Mouse (Mus musculus): ENCODE measurements around the gene Map3k7. TPM values are rescaled to one million over a fixed set of nuclear protein-coding genes. Genes with fewer than 3 reads are reported as not detected.
A peak's percentile ranks its signal among the peaks of the same experiment; 100 is the strongest.

Gene Map3k7
- polyA plus RNA-seq, 1 experiment from 2014 or later, result 28.0 TPM

- 83% methylated on average over 2 of the region's 2 CpGs for WGBS
- no peak overlapping the region for H3K4me2 ChIP-seq
- ATAC-seq (ENCODE audit: extremely low read depth, insufficient number of reproducible peaks, low FRiP score, low TSS enrichment), result no peak
- no peaks in the 10 kb centered on the region for H3K9me3 ChIP-seq
- peaks cover 10% of the 10 kb centered on the region for H3K4me1 ChIP-seq
- no peaks in the 10 kb centered on the region for H3K27me3 ChIP-seq (replicated peaks)
- H3K4me3 ChIP-seq, result no peak overlapping the region
- H3K36me3 ChIP-seq, result peaks cover 43% of the 10 kb centered on the region
- H3K9ac ChIP-seq, result no peak overlapping the region
- H3K27ac ChIP-seq (replicated peaks), result no peak overlapping the region
Observed at GRCm38 (mm10) chr4:32025105-32025504, 61.2 kb downstream of the Map3k7 start.

- Histone ChIP-seq H3K27me3 (replicated peaks) (no peaks in the 10 kb centered on the region), H3K27ac (replicated peaks) (no peak overlapping the region), H3K9me3 (no peaks in the 10 kb centered on the region), H3K4me2 (no peak overlapping the region), H3K9ac (no peak overlapping the region), H3K4me3 (no peak overlapping the region), H3K36me3 (peaks cover 24% of the 10 kb centered on the region), H3K4me1 (peaks cover 10% of the 10 kb centered on the region)
- 86% methylated on average over 9 of the region's 9 CpGs for WGBS
- ATAC-seq (ENCODE audit: extremely low read depth, insufficient number of reproducible peaks, low FRiP score, low TSS enrichment), result no peak
Observed at GRCm38 (mm10) chr4:32027094-32027493, 63.2 kb downstream of the Map3k7 start.

DNA sequence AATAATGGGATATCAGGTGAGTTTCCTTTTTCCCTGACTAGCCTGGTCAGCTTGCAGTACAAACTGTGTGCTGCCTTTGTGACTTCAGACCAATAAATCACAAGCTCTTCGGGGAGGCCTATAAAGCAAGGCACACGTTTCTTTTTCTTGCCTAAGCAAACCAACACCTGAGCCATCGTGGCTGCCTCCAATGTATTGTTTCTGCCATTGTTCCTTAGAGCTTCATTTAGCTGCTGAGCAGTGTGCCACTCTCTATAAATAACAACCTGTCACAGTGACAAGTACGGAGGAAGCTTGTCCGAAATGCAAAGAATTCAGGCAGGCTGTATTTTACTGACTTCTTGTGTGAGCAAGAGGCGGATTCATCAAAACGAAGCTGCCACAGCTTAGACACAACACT lies 73.4 kb downstream of the Map3k7 start:
- Histone ChIP-seq H3K9ac (no peak overlapping the region), H3K27me3 (replicated peaks) (no peaks in the 10 kb centered on the region), H3K4me1 (peaks cover 12% of the 10 kb centered on the region), H3K9me3 (no peaks in the 10 kb centered on the region), H3K27ac (replicated peaks) (peak overlapping the region; percentile 37; the same call in 1 of the 2 replicates), H3K4me2 (peak overlapping the region; percentile 24), H3K36me3 (no peaks in the 10 kb centered on the region), H3K4me3 (no peak overlapping the region)
- no peak for ATAC-seq (ENCODE audit: extremely low read depth, insufficient number of reproducible peaks, low FRiP score, low TSS enrichment)
- 51% methylated on average over 7 of the region's 7 CpGs for WGBS

DNA sequence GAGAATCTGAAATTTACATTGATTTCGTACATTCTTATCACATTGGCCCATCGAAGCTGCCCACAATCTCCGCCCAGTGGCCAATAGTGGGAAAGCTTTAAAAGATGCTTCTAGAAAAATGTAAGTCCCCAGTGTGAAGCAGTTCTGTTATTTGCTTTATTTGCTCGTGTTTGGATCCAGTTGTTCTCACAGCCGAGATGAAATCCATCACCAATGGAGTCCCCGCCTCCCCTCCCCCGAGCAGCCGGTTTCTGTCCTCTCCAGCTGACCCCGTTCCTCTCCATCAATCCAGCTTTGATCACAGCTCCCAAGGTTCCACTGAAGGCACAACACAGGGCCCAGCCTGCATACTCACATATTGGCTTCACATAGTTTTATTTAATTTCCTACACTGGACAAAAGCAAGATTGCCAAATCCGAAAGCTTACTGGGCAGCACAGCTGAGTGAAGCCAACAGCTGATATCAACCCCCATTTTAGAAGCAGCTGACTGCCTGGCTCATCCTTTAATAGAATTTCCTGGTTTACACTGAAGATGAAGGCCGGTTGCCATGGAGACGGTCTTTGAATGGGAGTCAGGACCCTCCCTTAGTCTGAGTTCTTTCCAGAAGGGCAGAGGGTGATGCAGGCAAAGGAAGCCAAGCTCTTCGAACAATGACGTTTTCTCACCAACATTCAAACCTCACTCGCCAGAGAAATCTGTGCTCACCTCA lies 78.0 kb downstream of the Map3k7 start:
- H3K4me2 ChIP-seq, result no peak overlapping the region
- H3K27me3 ChIP-seq (replicated peaks), result no peaks in the 10 kb centered on the region
- no peaks in the 10 kb centered on the region for H3K9me3 ChIP-seq
- no peaks in the 10 kb centered on the region for H3K36me3 ChIP-seq
- H3K4me3 ChIP-seq, result no peak overlapping the region
- H3K4me1 ChIP-seq, result peaks cover 11% of the 10 kb centered on the region
- 69% methylated on average over 15 of the region's 15 CpGs for WGBS
- no peak for ATAC-seq (ENCODE audit: extremely low read depth, insufficient number of reproducible peaks, low FRiP score, low TSS enrichment)
- H3K27ac ChIP-seq (replicated peaks), result no peak overlapping the region
- no peak overlapping the region for H3K9ac ChIP-seq

GRCm38 (mm10) chr4:32045234-32045633 lies 81.3 kb downstream of the Map3k7 start:
- no peak for ATAC-seq (ENCODE audit: extremely low read depth, insufficient number of reproducible peaks, low FRiP score, low TSS enrichment)
- Histone ChIP-seq H3K9ac (no peak overlapping the region), H3K4me2 (no peak overlapping the region), H3K9me3 (no peaks in the 10 kb centered on the region), H3K27me3 (replicated peaks) (no peaks in the 10 kb centered on the region), H3K4me1 (no peaks in the 10 kb centered on the region), H3K4me3 (no peak overlapping the region), H3K36me3 (no peaks in the 10 kb centered on the region), H3K27ac (replicated peaks) (no peak overlapping the region)
- WGBS, result 24% methylated on average over 5 of the region's 5 CpGs

DNA sequence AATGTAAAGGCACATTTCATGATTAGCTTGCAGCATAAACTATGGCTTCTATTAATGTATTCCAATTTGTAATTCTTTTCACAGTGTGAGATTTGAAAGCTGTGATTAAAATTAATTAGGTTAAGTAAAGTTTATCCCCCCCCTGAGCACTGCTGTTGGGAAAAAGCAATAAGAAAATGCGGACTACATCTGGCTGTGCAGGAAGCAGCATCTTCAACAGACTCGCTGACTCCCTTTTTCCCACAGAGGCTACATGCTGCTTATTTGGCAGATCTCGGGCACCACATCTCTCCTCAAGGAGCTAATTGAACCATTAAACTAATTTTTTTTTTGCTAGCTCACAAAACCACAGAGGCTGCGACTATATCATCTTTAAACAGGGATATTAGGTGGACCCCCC lies 85.9 kb downstream of the Map3k7 start:
- Histone ChIP-seq H3K4me2 (no peak overlapping the region), H3K4me1 (no peaks in the 10 kb centered on the region), H3K9ac (no peak overlapping the region), H3K27ac (replicated peaks) (no peak overlapping the region), H3K36me3 (no peaks in the 10 kb centered on the region), H3K9me3 (no peaks in the 10 kb centered on the region), H3K27me3 (replicated peaks) (0 out of 2 replicates have a peak, but pooled peaks cover 4% of the 10 kb centered on the region), H3K4me3 (no peak overlapping the region)
- no peak for ATAC-seq (ENCODE audit: extremely low read depth, insufficient number of reproducible peaks, low FRiP score, low TSS enrichment)
- 54% methylated on average over 4 of the region's 4 CpGs for WGBS

DNA sequence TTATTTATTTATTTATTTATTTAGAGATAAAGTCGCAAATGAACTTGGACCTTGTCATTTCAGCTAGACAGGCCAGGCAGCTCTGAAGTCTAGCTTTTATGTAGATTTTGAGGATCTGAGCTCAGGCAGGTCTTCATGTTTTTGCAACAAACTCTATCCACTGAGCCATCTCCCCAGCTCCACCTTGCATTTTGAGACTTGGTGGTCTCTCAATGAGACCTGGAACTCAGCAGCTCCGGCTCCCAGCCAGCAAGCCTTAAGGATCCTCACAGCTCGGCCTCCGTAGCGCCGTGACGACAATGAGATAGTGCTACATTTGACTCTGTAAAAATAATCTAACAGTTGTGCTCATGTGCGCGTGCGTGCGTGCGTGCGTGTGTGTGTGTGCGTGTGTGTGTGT lies 89.3 kb downstream of the Map3k7 start:
- H3K27me3 ChIP-seq (replicated peaks), result 0 out of 2 replicates have a peak, but pooled peaks cover 4% of the 10 kb centered on the region
- H3K9ac ChIP-seq, result no peak overlapping the region
- peaks cover 14% of the 10 kb centered on the region for H3K4me1 ChIP-seq
- no peak for ATAC-seq (ENCODE audit: extremely low read depth, insufficient number of reproducible peaks, low FRiP score, low TSS enrichment)
- no peak overlapping the region for H3K4me3 ChIP-seq
- WGBS, result 84% methylated on average over 14 of the region's 14 CpGs
- H3K9me3 ChIP-seq, result no peaks in the 10 kb centered on the region
- H3K27ac ChIP-seq (replicated peaks), result no peak overlapping the region
- no peak overlapping the region for H3K4me2 ChIP-seq
- no peaks in the 10 kb centered on the region for H3K36me3 ChIP-seq

DNA sequence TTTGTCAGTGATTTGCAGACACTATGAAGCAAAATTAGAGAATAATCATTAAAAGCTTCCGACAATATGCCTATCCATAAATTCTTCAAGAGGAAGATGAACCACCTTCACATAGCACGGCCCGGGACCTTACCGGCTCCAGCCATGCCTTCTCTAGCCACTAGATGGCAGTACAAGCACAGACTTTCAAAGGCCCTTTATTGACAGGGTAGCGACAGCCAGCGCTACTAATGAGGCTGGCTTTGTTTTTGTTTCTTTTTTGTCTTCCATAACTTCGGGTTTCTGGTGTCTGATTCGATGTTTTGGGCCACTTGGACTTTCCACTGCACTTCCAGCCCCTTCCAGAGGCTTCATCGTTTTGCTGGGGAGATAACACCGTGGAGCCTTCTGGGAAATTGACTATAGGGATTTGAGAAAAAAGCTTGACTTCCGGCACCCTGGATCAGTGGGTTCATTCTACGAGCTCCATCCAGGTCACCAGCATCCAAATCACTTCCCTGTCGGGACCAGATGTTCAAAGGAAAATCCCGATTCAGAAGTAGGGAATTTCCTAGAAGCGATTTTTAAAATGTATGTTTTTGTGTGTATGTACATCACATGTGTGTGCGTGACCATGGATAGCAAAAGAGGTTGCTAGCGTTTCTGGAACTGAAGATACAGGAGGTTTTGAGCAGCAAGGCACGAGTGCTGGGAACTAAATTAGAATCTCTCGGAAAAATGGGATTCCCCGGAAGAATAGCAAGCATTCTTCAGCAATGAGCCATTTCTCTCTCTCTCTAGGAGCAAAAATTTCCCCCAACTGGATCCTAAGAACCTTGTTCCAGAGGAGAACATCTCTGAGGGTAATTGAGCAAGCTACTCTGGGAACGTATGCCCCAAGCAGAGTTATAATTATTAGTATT lies 91.5 kb downstream of the Map3k7 start:
- Histone ChIP-seq H3K27ac (replicated peaks) (no peak overlapping the region), H3K9me3 (no peaks in the 10 kb centered on the region), H3K9ac (peak overlapping the region; percentile 80), H3K4me3 (peak overlapping the region; percentile 56), H3K36me3 (no peaks in the 10 kb centered on the region), H3K27me3 (replicated peaks) (0 out of 2 replicates have a peak, but pooled peaks cover 4% of the 10 kb centered on the region), H3K4me2 (peak overlapping the region; percentile 74), H3K4me1 (peaks cover 14% of the 10 kb centered on the region)
- ATAC-seq (ENCODE audit: extremely low read depth, insufficient number of reproducible peaks, low FRiP score, low TSS enrichment), result no peak
- WGBS, result 17% methylated on average over 21 of the region's 21 CpGs

GRCm38 (mm10) chr4:32056441-32056840 lies 92.5 kb downstream of the Map3k7 start:
- Histone ChIP-seq H3K27ac (replicated peaks) (no peak overlapping the region), H3K9ac (no peak overlapping the region), H3K27me3 (replicated peaks) (no peaks in the 10 kb centered on the region), H3K4me2 (no peak overlapping the region), H3K9me3 (no peaks in the 10 kb centered on the region), H3K4me1 (peaks cover 14% of the 10 kb centered on the region), H3K4me3 (no peak overlapping the region), H3K36me3 (no peaks in the 10 kb centered on the region)
- WGBS, result 63% methylated on average over 7 of the region's 7 CpGs
- no peak for ATAC-seq (ENCODE audit: extremely low read depth, insufficient number of reproducible peaks, low FRiP score, low TSS enrichment)

GRCm38 (mm10) chr4:32057102-32057501 lies 93.2 kb downstream of the Map3k7 start:
- ATAC-seq (ENCODE audit: extremely low read depth, insufficient number of reproducible peaks, low FRiP score, low TSS enrichment), result no peak
- Histone ChIP-seq H3K4me1 (peaks cover 14% of the 10 kb centered on the region), H3K9ac (no peak overlapping the region), H3K27me3 (replicated peaks) (no peaks in the 10 kb centered on the region), H3K27ac (replicated peaks) (no peak overlapping the region), H3K9me3 (no peaks in the 10 kb centered on the region), H3K36me3 (no peaks in the 10 kb centered on the region), H3K4me2 (no peak overlapping the region), H3K4me3 (no peak overlapping the region)
- 54% methylated on average over 5 of the region's 5 CpGs for WGBS

- no peaks in the 10 kb centered on the region for H3K27me3 ChIP-seq (replicated peaks)
- no peaks in the 10 kb centered on the region for H3K9me3 ChIP-seq
- ATAC-seq (ENCODE audit: extremely low read depth, insufficient number of reproducible peaks, low FRiP score, low TSS enrichment), result no peak
- H3K9ac ChIP-seq, result no peak overlapping the region
- H3K4me1 ChIP-seq, result peaks cover 10% of the 10 kb centered on the region
- no peak overlapping the region for H3K4me2 ChIP-seq
- H3K36me3 ChIP-seq, result no peaks in the 10 kb centered on the region
- WGBS, result 86% methylated on average over 4 of the region's 4 CpGs
- H3K4me3 ChIP-seq, result no peak overlapping the region
- no peak overlapping the region for H3K27ac ChIP-seq (replicated peaks)
Observed at GRCm38 (mm10) chr4:32060686-32061085, 96.8 kb downstream of the Map3k7 start.
